Mouse (Mus musculus) cerebellum, adult 2 months (tissue): ENCODE data around the gene Prrc2b.

Experiments
- CTCF ChIP-seq: fragments of 200-500 bp; IDR thresholded peaks from 2 replicates; pipeline ENCODE4 v1.5.1; 2011; ENCODE audit warnings: low read depth, mild to moderate bottlenecking, control low read depth, low read length, moderate library complexity, borderline replicate concordance; ENCODE audit not compliant: insufficient read depth
- POLR2A ChIP-seq: fragments of 200-500 bp; IDR thresholded peaks from 2 replicates; pipeline ENCODE4 v1.6.1; 2011; ENCODE audit warnings: low read length, control low read depth, borderline replicate concordance; ENCODE audit not compliant: insufficient read depth

DNA sequence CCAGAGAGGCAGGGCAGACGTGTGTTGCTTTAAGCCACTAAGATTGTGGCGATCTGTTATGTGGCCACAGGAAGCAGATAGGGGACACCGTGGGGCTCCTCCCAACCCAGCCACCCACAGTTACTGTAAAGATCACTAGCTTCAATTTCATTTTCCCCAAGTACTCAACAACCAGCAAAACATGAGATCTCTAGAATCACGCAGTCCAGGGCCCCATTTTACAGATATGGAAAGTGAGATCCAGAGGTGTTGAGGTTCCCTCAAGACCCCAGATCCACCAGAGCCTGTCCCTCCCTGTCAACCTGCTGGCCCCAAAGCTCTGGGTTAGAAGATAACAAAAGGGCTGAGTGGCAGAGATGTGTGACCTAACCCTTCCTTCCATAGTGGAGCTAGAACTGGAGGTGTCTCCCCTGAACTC is 35.0 kb upstream of the Prrc2b start:
- TF ChIP-seq CTCF: no peak
- TF ChIP-seq POLR2A: no peak
